Mouse (Mus musculus) lung, postnatal 14 days (tissue): ENCODE data around the gene Ctsl.

ENCODE experiments used
- DNase-seq: peaks from one replicate; pipeline ENCODE4 v3.0.0; 2021

Gene Ctsl

GRCm38 (mm10) chr13:64311266-64311665 is 59.4 kb downstream of the Ctsl start:
- DNase-seq = no peak

- DNase-seq = no peak
Measured at GRCm38 (mm10) chr13:64310585-64310984, 60.1 kb downstream of the Ctsl start.

- DNase-seq = no peak
Measured at GRCm38 (mm10) chr13:64309842-64310241, 60.8 kb downstream of the Ctsl start.
